Mouse (Mus musculus) CH12.LX (cell line): Measurements from ENCODE around the gene B9d2. TPM values are rescaled to one million over a fixed set of nuclear protein-coding genes. Genes with fewer than 3 reads are reported as not detected.

Experiments
- DNase-seq: peaks from one replicate; pipeline ENCODE4 v3.0.0-alpha.2; 2013; ENCODE audit errors: extremely low read depth
- H3K27ac ChIP-seq: 2 replicates; pipeline ENCODE4 v1.5.1; 2012; ENCODE audit warnings: low read depth, mild to moderate bottlenecking, control low read depth, moderate library complexity; ENCODE audit not compliant: insufficient read depth
- H3K27me3 ChIP-seq: replicated peaks from 2 replicates; pipeline ENCODE3; 2012; ENCODE audit warnings: inconsistent platforms
- H3K36me3 ChIP-seq, 2 experiments: replicated peaks in 1 of 2; 2 replicates each; pipeline versions ENCODE3 to v1.6.1; 2012; ENCODE audit warnings: inconsistent platforms in 1 of 2, low read length in 1 of 2, mild to moderate bottlenecking in 1 of 2, mixed read lengths in 1 of 2, moderate library complexity in 1 of 2; ENCODE audit not compliant: control insufficient read depth in 1 of 2, insufficient read depth in 1 of 2
- H3K4me1 ChIP-seq, 2 experiments: 2 replicates each; pipeline ENCODE4 v1.6.1; 2012; ENCODE audit warnings: inconsistent platforms in 1 of 2, moderate library complexity in 1 of 2; ENCODE audit not compliant: insufficient read depth in 2 of 2, control insufficient read depth in 1 of 2
- H3K4me2 ChIP-seq: 2 replicates; pipeline ENCODE4 v1.6.1; 2012; ENCODE audit warnings: low read depth, mild to moderate bottlenecking, control low read depth; ENCODE audit not compliant: poor library complexity, insufficient read depth, severe bottlenecking
- H3K4me3 ChIP-seq, 3 experiments: fragments of 150-350 bp in 1 of 3; sonication (generic) in 1 of 3; replicated peaks in 1 of 3; 2 replicates each; pipeline versions ENCODE3 to v1.5.1; 2011 to 2012; ENCODE audit warnings: low read depth in 2 of 3, low read length in 2 of 3, mild to moderate bottlenecking in 2 of 3, moderate library complexity in 2 of 3, control low read depth in 1 of 3, improper control_type of control experiment in 1 of 3, inconsistent platforms in 1 of 3, mixed read lengths in 1 of 3; ENCODE audit not compliant: poor library complexity in 1 of 3
- H3K79me2 ChIP-seq: replicated peaks from 2 replicates; pipeline ENCODE4 v1.6.1; 2012; ENCODE audit warnings: mild to moderate bottlenecking, moderate library complexity; ENCODE audit not compliant: control insufficient read depth, poor library complexity, insufficient read depth, severe bottlenecking; ENCODE audit errors: extremely low read depth
- H3K9ac ChIP-seq: 2 replicates; pipeline ENCODE4 v1.6.1; 2012; ENCODE audit warnings: low read depth, mild to moderate bottlenecking, control low read depth, moderate library complexity; ENCODE audit not compliant: insufficient read depth
- H3K9me3 ChIP-seq: replicated peaks from 2 replicates; pipeline ENCODE3; 2012; ENCODE audit warnings: low read length, inconsistent platforms, mixed read lengths
- E2F4 ChIP-seq: IDR thresholded peaks from 2 replicates; pipeline ENCODE4 v1.6.1; 2011; ENCODE audit warnings: low read depth, low read length, improper control_type of control experiment; ENCODE audit not compliant: insufficient replicate concordance
- HCFC1 ChIP-seq: IDR thresholded peaks from 2 replicates; pipeline ENCODE4 v1.6.1; 2012; ENCODE audit warnings: low read depth, mild to moderate bottlenecking, inconsistent platforms, low read length, improper control_type of control experiment
- IRF4 ChIP-seq: IDR thresholded peaks from 2 replicates; pipeline ENCODE4 v1.6.1; 2014; ENCODE audit warnings: low read depth, mild to moderate bottlenecking, inconsistent platforms, low read length, improper control_type of control experiment
- JUN ChIP-seq: IDR thresholded peaks from 2 replicates; pipeline ENCODE4 v1.6.1; 2011; ENCODE audit warnings: low read depth, mild to moderate bottlenecking, low read length, improper control_type of control experiment, moderate library complexity; ENCODE audit not compliant: insufficient read depth
- JUND ChIP-seq: conservative IDR thresholded peaks from 2 replicates; pipeline ENCODE4 v1.6.1; 2011; ENCODE audit warnings: low read depth, low read length, improper control_type of control experiment
- KAT2A ChIP-seq: IDR thresholded peaks from 2 replicates; pipeline ENCODE4 v1.6.1; 2012; ENCODE audit warnings: low read length, improper control_type of control experiment, inconsistent platforms; ENCODE audit not compliant: insufficient replicate concordance
- MAFK ChIP-seq: IDR thresholded peaks from 2 replicates; pipeline ENCODE4 v1.6.1; 2011; ENCODE audit warnings: low read length, improper control_type of control experiment; ENCODE audit not compliant: insufficient replicate concordance
- MAX ChIP-seq: IDR thresholded peaks from 2 replicates; pipeline ENCODE4 v1.6.1; 2011; ENCODE audit warnings: low read length, improper control_type of control experiment
- NELFE ChIP-seq: IDR thresholded peaks from 2 replicates; pipeline ENCODE4 v1.6.1; 2011; ENCODE audit warnings: low read depth, low read length, improper control_type of control experiment
- NRF1 ChIP-seq: IDR thresholded peaks from 2 replicates; pipeline ENCODE4 v1.6.1; 2014; ENCODE audit warnings: low read depth, mild to moderate bottlenecking, inconsistent platforms, low read length, improper control_type of control experiment, moderate library complexity
- POLR2A ChIP-seq: IDR thresholded peaks from 2 replicates; pipeline ENCODE4 v1.6.1; 2011; ENCODE audit warnings: low read depth, mild to moderate bottlenecking, improper control_type of control experiment, low read length
- POLR2AphosphoS2 ChIP-seq: IDR thresholded peaks from 2 replicates; pipeline ENCODE4 v1.6.1; 2011; ENCODE audit warnings: low read depth, low read length, improper control_type of control experiment
- SMC3 ChIP-seq: IDR thresholded peaks from 2 replicates; pipeline ENCODE4 v1.6.1; 2011; ENCODE audit warnings: low read depth, low read length, improper control_type of control experiment
- TBP ChIP-seq: conservative IDR thresholded peaks from 2 replicates; pipeline ENCODE4 v1.6.1; 2011; ENCODE audit warnings: low read depth, low read length, improper control_type of control experiment
- TCF12 ChIP-seq: IDR thresholded peaks from 2 replicates; pipeline ENCODE4 v1.6.1; 2014; ENCODE audit warnings: low read depth, mild to moderate bottlenecking, inconsistent platforms, low read length, improper control_type of control experiment
- USF1 ChIP-seq: IDR thresholded peaks from 2 replicates; pipeline ENCODE4 v1.6.1; 2014; ENCODE audit warnings: low read depth, mild to moderate bottlenecking, inconsistent platforms, low read length, improper control_type of control experiment
- USF2 ChIP-seq: conservative IDR thresholded peaks from 2 replicates; pipeline ENCODE4 v1.6.1; 2011; ENCODE audit warnings: low read depth, low read length, improper control_type of control experiment
- ZKSCAN1 ChIP-seq: IDR thresholded peaks from 2 replicates; pipeline ENCODE4 v1.6.1; 2012; ENCODE audit warnings: low read depth, inconsistent platforms, low read length, improper control_type of control experiment, borderline replicate concordance
- ZMIZ1 ChIP-seq: IDR thresholded peaks from 2 replicates; pipeline ENCODE4 v1.6.1; 2012; ENCODE audit warnings: low read depth, mild to moderate bottlenecking, inconsistent platforms, low read length, improper control_type of control experiment
- ZNF384 ChIP-seq: IDR thresholded peaks from 2 replicates; pipeline ENCODE4 v1.6.1; 2012; ENCODE audit warnings: low read depth, low read length, improper control_type of control experiment, inconsistent platforms
- dilution Hi-C: fragments of 300-500 bp; cut with MboI; formaldehyde crosslinking; loops from 2 replicates; pipeline ENCODE4 v1.14.3; 2020; ENCODE audit warnings: low sequenced_read_pairs; ENCODE audit not compliant: extremely low pct_unique_long_range_greater_than_20kb, extremely low pct_ligation_motif_present
- in situ Hi-C: fragments of 300-500 bp; cut with MboI; formaldehyde crosslinking; loops from 3 replicates; pipeline ENCODE4 v1.14.3; 2019; ENCODE audit warnings: low sequenced_read_pairs, low pct_ligation_motif_present, low pct_unique_long_range_greater_than_20kb, mixed read lengths
- polyA plus RNA-seq: library from polyadenylated mRNA; unstranded; fragments of >175 nt; gene quantifications from 2 replicates; pipeline ENCODE4 v1.2.1, GENCODE M21; 2012; ENCODE audit warnings: low read depth; ENCODE audit not compliant: insufficient read length
- total RNA-seq, 2 experiments: library from RNA; depleted of rRNA; stranded (reverse); fragments of 300-350 nt in 1 of 2; fragments of >200 nt in 1 of 2; gene quantifications; 2 replicates each; pipeline ENCODE4 v1.2.3; 2012 to 2014

The B9d2 gene
- total and polyA plus RNA-seq, 3 experiments, result 9.3 to 21.2 (median 15.8) TPM

- Histone ChIP-seq H3K36me3 (peaks cover 0 to 22% of the 10 kb centered on the region in 2 experiments), H3K79me2 (no peaks in the 10 kb centered on the region), H3K4me1 (peaks cover 7 to 16% of the 10 kb centered on the region in 2 experiments), H3K4me2 (no peak overlapping the region), H3K27me3 (no peaks in the 10 kb centered on the region), H3K27ac (no peak overlapping the region), H3K9me3 (no peaks in the 10 kb centered on the region), H3K9ac (no peak overlapping the region), H3K4me3 (no peak overlapping the region)
- dilution Hi-C loops (no loop called here), in situ Hi-C loops (no loop called here)
- TF ChIP-seq MAX (no peak), KAT2A (no peak), MAFK (no peak), POLR2A (no peak), NELFE (no peak), NRF1 (no peak), TBP (no peak), E2F4 (no peak), IRF4 (no peak), ZNF384 (no peak)
- no peak for DNase-seq
Observed at GRCm38 (mm10) chr7:25639754-25640153, 40.8 kb upstream of the B9d2 start.

DNA sequence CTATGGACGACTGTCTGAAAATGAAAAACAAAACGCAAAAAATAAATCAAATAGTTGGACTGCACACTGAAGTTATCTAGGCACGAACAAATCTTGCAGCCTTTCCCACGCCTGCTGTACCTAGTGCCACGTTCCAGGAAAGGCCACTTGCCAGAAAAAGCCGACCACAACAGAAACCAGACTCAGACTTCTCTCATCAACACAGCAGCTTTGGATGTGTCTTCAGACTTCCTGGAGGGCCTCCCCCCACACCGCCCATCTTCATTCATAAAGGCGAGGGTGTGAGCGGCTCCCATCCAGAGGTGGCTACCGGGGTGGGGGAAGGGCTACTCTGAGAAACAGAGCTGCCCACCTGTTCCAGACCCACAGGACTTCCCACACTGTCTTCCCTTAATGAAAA lies 36.4 kb upstream of the B9d2 start:
- Histone ChIP-seq H3K9me3 (no peaks in the 10 kb centered on the region), H3K4me1 (peaks cover 12 to 33% of the 10 kb centered on the region in 2 experiments), H3K9ac (no peak overlapping the region), H3K4me3 (no peak overlapping the region), H3K36me3 (peaks cover 0 to 14% of the 10 kb centered on the region in 2 experiments), H3K4me2 (no peak overlapping the region), H3K27me3 (no peaks in the 10 kb centered on the region), H3K27ac (no peak overlapping the region), H3K79me2 (no peaks in the 10 kb centered on the region)
- dilution Hi-C loops (no loop called here), in situ Hi-C loops (no loop called here)
- TF ChIP-seq JUN (no peak), ZMIZ1 (no peak), ZKSCAN1 (no peak), POLR2AphosphoS2 (no peak), TCF12 (no peak), SMC3 (no peak), TBP (no peak), HCFC1 (no peak), JUND (no peak), ZNF384 (no peak), NELFE (no peak), USF2 (no peak), USF1 (no peak), POLR2A (no peak)
- DNase-seq, result no peak
